Mouse (Mus musculus) G1E-ER4 (cell line): ENCODE results near the gene Oxt. TPM values are rescaled to one million over a fixed set of nuclear protein-coding genes. Genes with fewer than 3 reads are reported as not detected.

Experiments used
- GATA1 ChIP-seq: IDR thresholded peaks from one replicate; pipeline ENCODE4 v1.8.0; 2012; ENCODE audit warnings: low read length, inconsistent platforms
- polyA plus RNA-seq: library from polyadenylated mRNA; stranded (reverse); fragments of >175 nt; gene quantifications from 2 replicates; pipeline ENCODE4 v1.2.3, GENCODE M21; 2012

The Oxt gene
- not detected in 2 replicates for polyA plus RNA-seq

GRCm38 (mm10) chr2:130575873-130576272 is at the start of gene Oxt:
Oxt (plus strand) TSS chr2:130576173.
- TF ChIP-seq GATA1: no peak

- no peak for TF ChIP-seq GATA1
Measured at GRCm38 (mm10) chr2:130528457-130528856, 47.5 kb upstream of the Oxt start.

- TF ChIP-seq GATA1: no peak
Measured at GRCm38 (mm10) chr2:130529290-130529689, 46.7 kb upstream of the Oxt start.

GRCm38 (mm10) chr2:130529925-130530324 is 46.0 kb upstream of the Oxt start:
- TF ChIP-seq GATA1: no peak

- no peak for TF ChIP-seq GATA1
Measured at GRCm38 (mm10) chr2:130532201-130532600, 43.8 kb upstream of the Oxt start.

- TF ChIP-seq GATA1: no peak
Measured at GRCm38 (mm10) chr2:130535017-130535416, 41.0 kb upstream of the Oxt start.

- no peak for TF ChIP-seq GATA1
Measured at GRCm38 (mm10) chr2:130536890-130537289, 39.1 kb upstream of the Oxt start.

- no peak for TF ChIP-seq GATA1
Measured at GRCm38 (mm10) chr2:130538876-130539546, 37.0 kb upstream of the Oxt start.

GRCm38 (mm10) chr2:130540266-130540665 is 35.7 kb upstream of the Oxt start:
- no peak for TF ChIP-seq GATA1

- TF ChIP-seq GATA1: no peak
Measured at GRCm38 (mm10) chr2:130546957-130547356, 29.0 kb upstream of the Oxt start.

GRCm38 (mm10) chr2:130554841-130555240 is 21.1 kb upstream of the Oxt start:
- no peak for TF ChIP-seq GATA1

GRCm38 (mm10) chr2:130556292-130556691 is 19.7 kb upstream of the Oxt start:
- no peak for TF ChIP-seq GATA1

- no peak for TF ChIP-seq GATA1
Measured at GRCm38 (mm10) chr2:130557462-130557861, 18.5 kb upstream of the Oxt start.

GRCm38 (mm10) chr2:130558015-130558414 is 18.0 kb upstream of the Oxt start:
- TF ChIP-seq GATA1: no peak

- no peak for TF ChIP-seq GATA1
Measured at GRCm38 (mm10) chr2:130563212-130564055, 12.5 kb upstream of the Oxt start, which contains the start of gene Mrps26. Mrps26 (plus strand) TSS chr2:130563742.

GRCm38 (mm10) chr2:130564063-130564462 is 11.9 kb upstream of the Oxt start:
- no peak for TF ChIP-seq GATA1

GRCm38 (mm10) chr2:130564983-130565382 is 11.0 kb upstream of the Oxt start:
- TF ChIP-seq GATA1: no peak

- no peak for TF ChIP-seq GATA1
Measured at GRCm38 (mm10) chr2:130568921-130569320, 7.1 kb upstream of the Oxt start.
